In genomic region chr3:138027575-138028362, GRCm38 (mm10) we compare ENCODE assay signal across 26 mouse cellular contexts. TPM values are rescaled to one million over a fixed set of nuclear protein-coding genes. Genes with fewer than 3 reads are reported as not detected.
DNase-seq lines count a peak whose midpoint lies in the region; ATAC-seq and TF ChIP-seq lines count a peak whose summit lies in the region.
"Had no signal": no experiment of that assay in that cellular context is flagged by ENCODE, and none has a peak within 500 bp of the region (broad histone marks: within the 10 kb centered on the region; RNA-seq: fewer than 3 reads in every experiment).

No protein-coding gene starts in this region.

- no peak for TF ChIP-seq POLR2A in MEL (IDR thresholded peaks at IDR 0.05; ENCODE audit: control insufficient read depth in 1 of 2, insufficient read depth in 1 of 2, low read depth in 1 of 2, low read length in 2 of 2, poor library complexity in 1 of 2)

- H3K4me1 ChIP-seq in heart, embryonic 13.5 days, result peaks cover 23% of the 10 kb centered on the region
- H3K4me1 ChIP-seq in MEL (ENCODE audit: control insufficient read depth in 1 of 2, insufficient read depth in 2 of 2, low read length in 2 of 2), result peaks cover 6 to 7% of the 10 kb centered on the region in 2 experiments; a peak in 3 of 4 replicates
- no peaks in the 10 kb centered on the region for H3K4me1 ChIP-seq in midbrain, embryonic 16.5 days (ENCODE audit: control insufficient read depth, insufficient read depth, low read length)
- no peaks in the 10 kb centered on the region for H3K4me1 ChIP-seq in forebrain, embryonic 13.5 days
- H3K4me1 ChIP-seq: limb, embryonic 12.5 days had no signal

- no peak for DNase-seq in heart, postnatal 36 days
- DNase-seq in 416B (ENCODE audit: low read depth) (peak; percentile 40), MEL (ENCODE audit: low read depth, low spot score) (peak; percentile 35)
- DNase-seq in thymus, postnatal 14 days, result no peak
- DNase-seq: cerebellum, adult 11 months; cerebellum, postnatal 14 days; embryo, embryonic 11 days; gastrocnemius, postnatal 10 days; kidney, adult 11 months; kidney, postnatal 10 days; right cerebral cortex, postnatal 14 days; thymus, postnatal 25 days had no signal

- no peak overlapping the region for H3K4me3 ChIP-seq in heart, embryonic 13.5 days
- no peak overlapping the region for H3K4me3 ChIP-seq in MEL (ENCODE audit: control insufficient read depth in 1 of 2, insufficient read depth in 1 of 2, low read depth in 2 of 2, low read length in 2 of 2)
- H3K4me3 ChIP-seq in midbrain, embryonic 16.5 days (ENCODE audit: low read depth, low read length), result no peak overlapping the region
- no peak overlapping the region for H3K4me3 ChIP-seq in forebrain, embryonic 13.5 days
- H3K4me3 ChIP-seq: left cerebral cortex, adult 2 months; limb, embryonic 12.5 days; megakaryocyte, embryonic 14.5 days had no signal

- H3K9me3 ChIP-seq in heart, embryonic 13.5 days, result no peaks in the 10 kb centered on the region
- H3K9me3 ChIP-seq in MEL (replicated peaks; ENCODE audit: insufficient read depth, low read length), result no peaks in the 10 kb centered on the region
- no peaks in the 10 kb centered on the region for H3K9me3 ChIP-seq in midbrain, embryonic 16.5 days (replicated peaks; ENCODE audit: control insufficient read depth, low read length, poor library complexity, severe bottlenecking)
- H3K9me3 ChIP-seq in forebrain, embryonic 13.5 days (replicated peaks), result no peaks in the 10 kb centered on the region
- H3K9me3 ChIP-seq: limb, embryonic 12.5 days had no signal

- WGBS in heart, embryonic 13.5 days, result 72% methylated on average over 5 of the region's 5 CpGs
- WGBS in midbrain, embryonic 16.5 days, result 80% methylated on average over 5 of the region's 5 CpGs
- WGBS in forebrain, embryonic 13.5 days, result 86% methylated on average over 5 of the region's 5 CpGs

- no peak for TF ChIP-seq CTCF in MEL (IDR thresholded peaks at IDR 0.05 in 2 of 3, conservative IDR thresholded peaks at IDR 0.05 in 1 of 3; ENCODE audit: control insufficient read depth in 1 of 3, insufficient read depth in 1 of 3, low read depth in 2 of 3, low read length in 3 of 3, poor library complexity in 1 of 3, severe bottlenecking in 1 of 3)

- H3K36me3 ChIP-seq in heart, embryonic 13.5 days, result no peaks in the 10 kb centered on the region
- H3K36me3 ChIP-seq in MEL (ENCODE audit: control insufficient read depth in 1 of 2, insufficient read depth in 2 of 2, low read length in 2 of 2), result peaks cover 0 to 2% of the 10 kb centered on the region in 2 experiments; a peak in 1 of 4 replicates
- H3K36me3 ChIP-seq in midbrain, embryonic 16.5 days (ENCODE audit: control insufficient read depth, insufficient read depth, low read length), result no peaks in the 10 kb centered on the region
- H3K36me3 ChIP-seq in forebrain, embryonic 13.5 days (ENCODE audit: poor library complexity, severe bottlenecking), result no peaks in the 10 kb centered on the region
- H3K36me3 ChIP-seq: limb, embryonic 12.5 days had no signal

- no peaks in the 10 kb centered on the region for H3K79me2 ChIP-seq in MEL (ENCODE audit: control insufficient read depth, insufficient read depth, low read length, poor library complexity)

- TF ChIP-seq RAD21 in MEL (IDR thresholded peaks at IDR 0.05; ENCODE audit: low read depth, low read length), result no peak

- no peak for TF ChIP-seq EP300 in MEL (IDR thresholded peaks at IDR 0.05; ENCODE audit: low read depth in 1 of 2, low read length in 2 of 2)

- H3K9ac ChIP-seq in heart, embryonic 13.5 days, result no peak overlapping the region
- no peak overlapping the region for H3K9ac ChIP-seq in MEL (ENCODE audit: control insufficient read depth, low read depth, low read length, poor library complexity, severe bottlenecking)
- no peak overlapping the region for H3K9ac ChIP-seq in midbrain, embryonic 16.5 days (ENCODE audit: low read depth, low read length)
- no peak overlapping the region for H3K9ac ChIP-seq in forebrain, embryonic 13.5 days
- H3K9ac ChIP-seq: limb, embryonic 12.5 days; liver, embryonic 14.5 days had no signal

- no peak for ATAC-seq in heart, embryonic 13.5 days (ENCODE audit: extremely low read depth, insufficient number of reproducible peaks, low FRiP score, low TSS enrichment)
- peak; percentile 60 for ATAC-seq in inflammation-experienced regulatory T-cells, adult 6 months
- ATAC-seq in midbrain, embryonic 16.5 days, result no peak
- ATAC-seq in forebrain, embryonic 13.5 days, result no peak
- ATAC-seq: forebrain, embryonic 16.5 days had no signal

- intact Hi-C loops in heart, postnatal 36 days (cut with DNase I), result loop anchor here (2.0 kb wide), 1 partner anchor 41 kb away; no protein-coding TSS in a partner anchor

- peak overlapping the region; percentile 24; the same call in 1 of the 2 replicates for H3K27ac ChIP-seq in heart, embryonic 13.5 days (replicated peaks)
- H3K27ac ChIP-seq in MEL (ENCODE audit: control insufficient read depth, low read depth, low read length), result no peak overlapping the region
- H3K27ac ChIP-seq in midbrain, embryonic 16.5 days (ENCODE audit: low read length), result no peak overlapping the region
- H3K27ac ChIP-seq in forebrain, embryonic 13.5 days, result no peak overlapping the region
- H3K27ac ChIP-seq: left cerebral cortex, adult 2 months; limb, embryonic 12.5 days; liver, embryonic 14.5 days; stomach, postnatal 0 days had no signal

- H3K27me3 ChIP-seq in heart, embryonic 13.5 days (replicated peaks), result no peaks in the 10 kb centered on the region
- H3K27me3 ChIP-seq in MEL (ENCODE audit: control insufficient read depth in 1 of 2, insufficient read depth in 2 of 2, low read length in 2 of 2), result no peaks in the 10 kb centered on the region
- H3K27me3 ChIP-seq in midbrain, embryonic 16.5 days (ENCODE audit: control insufficient read depth, insufficient read depth, low read depth, low read length), result no peaks in the 10 kb centered on the region
- H3K27me3 ChIP-seq in forebrain, embryonic 13.5 days, result no peaks in the 10 kb centered on the region
- H3K27me3 ChIP-seq: limb, embryonic 12.5 days; megakaryocyte, embryonic 14.5 days had no signal

- no peak overlapping the region for H3K4me2 ChIP-seq in heart, embryonic 13.5 days
- H3K4me2 ChIP-seq in midbrain, embryonic 16.5 days (ENCODE audit: low read length), result no peak overlapping the region
- H3K4me2 ChIP-seq in forebrain, embryonic 13.5 days, result no peak overlapping the region
- H3K4me2 ChIP-seq: heart, embryonic 11.5 days; limb, embryonic 12.5 days had no signal

TF ChIP-seq in MEL, 35 proteins besides CTCF, POLR2A, EP300 and RAD21 (continues in another document):
- TF ChIP-seq MXI1 (IDR thresholded peaks at IDR 0.05; ENCODE audit: low read depth, low read length), result no peak
- no peak for TF ChIP-seq MYB (IDR thresholded peaks at IDR 0.05; ENCODE audit: low read depth, low read length)
- no peak for TF ChIP-seq SIN3A (IDR thresholded peaks at IDR 0.05; ENCODE audit: low read length)
- TF ChIP-seq USF2 (IDR thresholded peaks at IDR 0.05; ENCODE audit: borderline replicate concordance in 1 of 2, insufficient read depth in 1 of 2, low read depth in 1 of 2, low read length in 2 of 2), result no peak
- no peak for TF ChIP-seq HCFC1 (IDR thresholded peaks at IDR 0.05; ENCODE audit: low read depth, low read length)
- TF ChIP-seq BHLHE40 (IDR thresholded peaks at IDR 0.05; ENCODE audit: borderline replicate concordance, low read depth, low read length), result no peak
- no peak for TF ChIP-seq MAX (IDR thresholded peaks at IDR 0.05; ENCODE audit: low read length)
- no peak for TF ChIP-seq ZMIZ1 (IDR thresholded peaks at IDR 0.05; ENCODE audit: low read depth, low read length)
- TF ChIP-seq ZKSCAN1 (IDR thresholded peaks at IDR 0.05; ENCODE audit: low read depth, low read length), result no peak
- no peak for TF ChIP-seq MEF2A (IDR thresholded peaks at IDR 0.05; ENCODE audit: extremely low read depth, insufficient replicate concordance, low read depth, low read length, poor library complexity, severe bottlenecking)
- no peak for TF ChIP-seq USF1 (IDR thresholded peaks at IDR 0.05; ENCODE audit: low read depth, low read length)
- TF ChIP-seq RCOR1 (IDR thresholded peaks at IDR 0.05; ENCODE audit: low read depth, low read length), result no peak
- no peak for TF ChIP-seq MAFK (IDR thresholded peaks at IDR 0.05; ENCODE audit: borderline replicate concordance, low read depth, low read length)
- TF ChIP-seq MYC (IDR thresholded peaks at IDR 0.05; ENCODE audit: low read depth, low read length), result no peak

RNA-seq across cellular contexts. Expression of gene 1110002E22Rik, which starts 37.1 kb away (rescaled TPM):
- polyA plus RNA-seq in heart, embryonic 13.5 days (2015; fragmentation: Nextera tagmentation; extraction: Ambion mirVana), result 9.4 and 11.1 TPM in 2 replicates
- total RNA-seq in heart, postnatal 36 days (2021), result 10 to 100 TPM; 52.5 to 58.2 TPM
- total RNA-seq in MEL (2012; rRNA removed), result under 0.01 and 0.03 TPM in 2 replicates
- under 1 TPM in 1 of 2 experiments, not detected in 1; 0.03 TPM for polyA plus RNA-seq in MEL (2012; ENCODE audit: insufficient read depth in 1 of 2, insufficient read length in 2 of 2, low read depth in 1 of 2, low replicate concordance in 2 of 2, missing spikeins in 1 of 2)
- not detected for polyA plus RNA-seq in inflammation-experienced regulatory T-cells, adult 6 months (2017; shearing (Covaris generic))
- 0.06 and 0.08 TPM in 2 replicates for polyA plus RNA-seq in midbrain, embryonic 16.5 days (2015; fragmentation: Nextera tagmentation; extraction: Ambion mirVana)
- polyA plus RNA-seq in forebrain, embryonic 13.5 days (2015; fragmentation: Nextera tagmentation; extraction: Ambion mirVana), result 0.05 and 0.08 TPM in 2 replicates

RNA-seq across cellular contexts. Expression of gene Gm5105, which starts 39.4 kb away (rescaled TPM):
- polyA plus RNA-seq in heart, embryonic 13.5 days (2015; fragmentation: Nextera tagmentation; extraction: Ambion mirVana), result 0.36 and 0.56 TPM in 2 replicates
- under 1 TPM; 0.64 to 0.81 TPM for total RNA-seq in heart, postnatal 36 days (2021)
- total RNA-seq in MEL (2012; rRNA removed), result not detected in 2 replicates
- polyA plus RNA-seq in MEL (2012; ENCODE audit: insufficient read depth in 1 of 2, insufficient read length in 2 of 2, low read depth in 1 of 2, low replicate concordance in 2 of 2, missing spikeins in 1 of 2), result not detected
- not detected for polyA plus RNA-seq in inflammation-experienced regulatory T-cells, adult 6 months (2017; shearing (Covaris generic))
- polyA plus RNA-seq in midbrain, embryonic 16.5 days (2015; fragmentation: Nextera tagmentation; extraction: Ambion mirVana), result 0.20 and 0.26 TPM in 2 replicates
- not detected in 2 replicates for polyA plus RNA-seq in forebrain, embryonic 13.5 days (2015; fragmentation: Nextera tagmentation; extraction: Ambion mirVana)
- total RNA-seq: midbrain, postnatal 0 days had no signal
- polyA plus RNA-seq: heart, embryonic 11.5 days; hindbrain, embryonic 11.5 days; liver, embryonic 14.5 days; neural tube, embryonic 11.5 days; stomach, postnatal 0 days had no signal

RNA-seq across cellular contexts. Expression of gene Dapp1, which starts 46.4 kb away (rescaled TPM):
- polyA plus RNA-seq in heart, embryonic 13.5 days (2015; fragmentation: Nextera tagmentation; extraction: Ambion mirVana), result 13.0 and 14.5 TPM in 2 replicates
- total RNA-seq in heart, postnatal 36 days (2021), result 1 to 10 TPM; 4.5 to 5.1 TPM
- 45.7 and 59.0 TPM in 2 replicates for total RNA-seq in MEL (2012; rRNA removed)
- polyA plus RNA-seq in MEL (2012; ENCODE audit: insufficient read depth in 1 of 2, insufficient read length in 2 of 2, low read depth in 1 of 2, low replicate concordance in 2 of 2, missing spikeins in 1 of 2), result 10 to 100 TPM; 67.3 to 91.5 TPM
- polyA plus RNA-seq in inflammation-experienced regulatory T-cells, adult 6 months (2017; shearing (Covaris generic)), result 10 to 100 TPM; 74.8 to 86.0 (median 84.5) TPM
- 1.5 and 2.7 TPM in 2 replicates for polyA plus RNA-seq in midbrain, embryonic 16.5 days (2015; fragmentation: Nextera tagmentation; extraction: Ambion mirVana)
- polyA plus RNA-seq in forebrain, embryonic 13.5 days (2015; fragmentation: Nextera tagmentation; extraction: Ambion mirVana), result 2.7 and 3.9 TPM in 2 replicates

Comparison
In these comparisons a context has a peak if more than half of its experiments do, and no peak if none do; other contexts are left out.
1. DNase-seq: peak in 416B (single experiment) and MEL (single experiment); none in heart, postnatal 36 days (0 of 2) and thymus, postnatal 14 days (single experiment).